Mouse (Mus musculus): Measurements from ENCODE around the gene Nos1. TPM values are rescaled to one million over a fixed set of nuclear protein-coding genes. Genes with fewer than 3 reads are reported as not detected.

The Nos1 gene
- polyA plus RNA-seq, 1 experiment from 2014 or later: 3.0 TPM

DNA sequence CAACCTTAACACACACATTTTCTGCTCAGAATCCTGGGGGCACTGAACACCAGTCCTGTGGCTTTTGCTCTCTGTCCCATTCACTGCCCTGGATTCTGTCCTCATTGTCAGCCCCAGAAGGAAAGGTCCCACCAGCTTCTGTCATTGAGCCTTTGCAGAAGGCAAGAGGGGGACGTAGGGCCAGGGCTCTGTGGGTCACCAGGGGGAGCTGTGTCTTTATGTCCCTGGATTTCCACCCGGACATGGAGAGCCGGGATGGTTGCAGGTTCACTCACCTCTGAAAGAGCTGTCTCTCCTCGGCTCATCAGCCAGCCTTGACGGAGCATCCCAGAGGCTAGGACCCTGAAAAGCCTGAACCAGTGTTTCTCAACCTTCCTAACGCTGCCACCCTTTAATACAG is 142.9 kb downstream of the Nos1 start:
- ATAC-seq (ENCODE audit: low FRiP score) (no peak), DNase-seq (ENCODE audit: low spot score) (no peak)
- H3K9ac ChIP-seq: no peak overlapping the region
- no peaks in the 10 kb centered on the region for H3K4me1 ChIP-seq (replicated peaks; ENCODE audit: control insufficient read depth, insufficient read depth, low read length)
- no peak overlapping the region for H3K27ac ChIP-seq
- H3K4me3 ChIP-seq (replicated peaks; ENCODE audit: low read length): no peak overlapping the region
- H3K27me3 ChIP-seq (ENCODE audit: control insufficient read depth, insufficient read depth, low read length): no peaks in the 10 kb centered on the region
- no peaks in the 10 kb centered on the region for H3K9me3 ChIP-seq (ENCODE audit: control insufficient read depth, low read length)
- no peak overlapping the region for H3K4me2 ChIP-seq (replicated peaks)
- WGBS: 40% methylated on average over 6 of the region's 6 CpGs
- no peaks in the 10 kb centered on the region for H3K36me3 ChIP-seq (replicated peaks; ENCODE audit: control insufficient read depth, insufficient read depth)

DNA sequence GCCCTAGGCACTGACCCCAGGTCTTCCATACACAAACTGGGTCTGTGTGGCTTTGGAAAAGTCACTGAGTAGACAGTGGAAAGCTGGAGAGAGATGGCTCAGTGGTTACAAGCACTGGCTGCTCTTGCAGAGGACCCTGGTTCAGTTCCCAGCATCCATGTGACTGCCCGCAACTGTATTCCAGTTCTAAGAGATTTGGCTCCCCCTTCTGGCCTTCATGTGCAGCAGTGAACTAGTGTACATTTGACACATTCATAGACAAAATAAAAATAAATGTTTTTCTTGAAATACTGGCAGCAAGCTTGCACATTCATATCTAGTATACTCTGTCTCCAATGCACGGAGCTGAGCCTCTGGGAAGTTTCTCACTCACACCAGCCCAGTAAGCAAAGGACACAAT is 147.7 kb downstream of the Nos1 start:
- H3K4me1 ChIP-seq (replicated peaks; ENCODE audit: control insufficient read depth, insufficient read depth, low read length): no peaks in the 10 kb centered on the region
- no peak overlapping the region for H3K9ac ChIP-seq
- H3K4me3 ChIP-seq (replicated peaks; ENCODE audit: low read length): no peak overlapping the region
- ATAC-seq (ENCODE audit: low FRiP score) (no peak), DNase-seq (ENCODE audit: low spot score) (no peak)
- H3K36me3 ChIP-seq (replicated peaks; ENCODE audit: control insufficient read depth, insufficient read depth): no peaks in the 10 kb centered on the region
- H3K27me3 ChIP-seq (ENCODE audit: control insufficient read depth, insufficient read depth, low read length): no peaks in the 10 kb centered on the region
- no peaks in the 10 kb centered on the region for H3K9me3 ChIP-seq (ENCODE audit: control insufficient read depth, low read length)
- no peak overlapping the region for H3K27ac ChIP-seq
- no peak overlapping the region for H3K4me2 ChIP-seq (replicated peaks)
- 94% methylated on average over 2 of the region's 2 CpGs for WGBS

- no peak overlapping the region for H3K4me3 ChIP-seq (replicated peaks; ENCODE audit: low read length)
- DNase-seq (ENCODE audit: low spot score): no peak
- H3K27ac ChIP-seq: no peak overlapping the region
- no peaks in the 10 kb centered on the region for H3K36me3 ChIP-seq (replicated peaks; ENCODE audit: control insufficient read depth, insufficient read depth)
- no peak for ATAC-seq (ENCODE audit: low FRiP score)
- H3K4me1 ChIP-seq (replicated peaks; ENCODE audit: control insufficient read depth, insufficient read depth, low read length): no peaks in the 10 kb centered on the region
- H3K4me2 ChIP-seq (replicated peaks): no peak overlapping the region
- H3K9me3 ChIP-seq (ENCODE audit: control insufficient read depth, low read length): no peaks in the 10 kb centered on the region
- no peak overlapping the region for H3K9ac ChIP-seq
- WGBS: 77% methylated on average over 2 of the region's 2 CpGs
- H3K27me3 ChIP-seq (ENCODE audit: control insufficient read depth, insufficient read depth, low read length): no peaks in the 10 kb centered on the region
These were observed 151.4 kb downstream of the Nos1 start for GRCm38 (mm10) chr5:117932222-117932621.

GRCm38 (mm10) chr5:117932862-117933261 is 152.0 kb downstream of the Nos1 start:
- no peaks in the 10 kb centered on the region for H3K4me1 ChIP-seq (replicated peaks; ENCODE audit: control insufficient read depth, insufficient read depth, low read length)
- no peaks in the 10 kb centered on the region for H3K9me3 ChIP-seq (ENCODE audit: control insufficient read depth, low read length)
- ATAC-seq (ENCODE audit: low FRiP score) (no peak), DNase-seq (ENCODE audit: low spot score) (peak; percentile 92)
- WGBS: 0% methylated on average over 7 of the region's 9 CpGs
- no peak overlapping the region for H3K4me2 ChIP-seq (replicated peaks)
- H3K36me3 ChIP-seq (replicated peaks; ENCODE audit: control insufficient read depth, insufficient read depth): no peaks in the 10 kb centered on the region
- H3K4me3 ChIP-seq (replicated peaks; ENCODE audit: low read length): no peak overlapping the region
- no peak overlapping the region for H3K27ac ChIP-seq
- no peaks in the 10 kb centered on the region for H3K27me3 ChIP-seq (ENCODE audit: control insufficient read depth, insufficient read depth, low read length)
- no peak overlapping the region for H3K9ac ChIP-seq

GRCm38 (mm10) chr5:117936346-117936745 is 155.5 kb downstream of the Nos1 start:
- Histone ChIP-seq H3K4me1 (replicated peaks; ENCODE audit: control insufficient read depth, insufficient read depth, low read length) (no peaks in the 10 kb centered on the region), H3K27me3 (ENCODE audit: control insufficient read depth, insufficient read depth, low read length) (no peaks in the 10 kb centered on the region), H3K4me3 (replicated peaks; ENCODE audit: low read length) (no peak overlapping the region), H3K4me2 (replicated peaks) (no peak overlapping the region), H3K36me3 (replicated peaks; ENCODE audit: control insufficient read depth, insufficient read depth) (no peaks in the 10 kb centered on the region), H3K9ac (no peak overlapping the region), H3K27ac (no peak overlapping the region), H3K9me3 (ENCODE audit: control insufficient read depth, low read length) (no peaks in the 10 kb centered on the region)
- 71% methylated on average over 16 of the region's 16 CpGs for WGBS
- ATAC-seq (ENCODE audit: low FRiP score): no peak
- no peak for DNase-seq (ENCODE audit: low spot score)

DNA sequence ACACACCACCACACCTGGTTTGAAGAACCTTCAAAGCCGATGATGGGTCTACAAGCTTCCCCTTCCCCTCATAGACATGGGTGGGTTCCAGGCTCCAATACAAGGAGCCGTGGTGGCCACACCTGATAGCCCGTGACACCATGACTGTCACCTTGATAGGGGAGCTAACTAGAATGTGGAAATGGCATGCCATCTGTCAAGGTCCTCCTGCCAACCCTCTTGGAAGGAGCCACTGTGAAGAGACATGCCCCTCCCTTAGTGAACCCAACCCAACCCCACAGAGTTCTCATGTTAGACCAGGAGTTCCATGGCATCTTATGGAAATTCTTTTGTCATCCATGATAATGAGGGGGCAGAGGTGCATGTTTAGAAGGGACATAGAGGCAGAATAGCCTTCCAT is 156.4 kb downstream of the Nos1 start:
- H3K4me2 ChIP-seq (replicated peaks): no peak overlapping the region
- no peaks in the 10 kb centered on the region for H3K9me3 ChIP-seq (ENCODE audit: control insufficient read depth, low read length)
- no peak overlapping the region for H3K4me3 ChIP-seq (replicated peaks; ENCODE audit: low read length)
- H3K9ac ChIP-seq: no peak overlapping the region
- no peaks in the 10 kb centered on the region for H3K27me3 ChIP-seq (ENCODE audit: control insufficient read depth, insufficient read depth, low read length)
- WGBS: 83% methylated on average over 3 of the region's 3 CpGs
- H3K4me1 ChIP-seq (replicated peaks; ENCODE audit: control insufficient read depth, insufficient read depth, low read length): no peaks in the 10 kb centered on the region
- DNase-seq (ENCODE audit: low spot score) (no peak), ATAC-seq (ENCODE audit: low FRiP score) (no peak)
- no peaks in the 10 kb centered on the region for H3K36me3 ChIP-seq (replicated peaks; ENCODE audit: control insufficient read depth, insufficient read depth)
- H3K27ac ChIP-seq: no peak overlapping the region

DNA sequence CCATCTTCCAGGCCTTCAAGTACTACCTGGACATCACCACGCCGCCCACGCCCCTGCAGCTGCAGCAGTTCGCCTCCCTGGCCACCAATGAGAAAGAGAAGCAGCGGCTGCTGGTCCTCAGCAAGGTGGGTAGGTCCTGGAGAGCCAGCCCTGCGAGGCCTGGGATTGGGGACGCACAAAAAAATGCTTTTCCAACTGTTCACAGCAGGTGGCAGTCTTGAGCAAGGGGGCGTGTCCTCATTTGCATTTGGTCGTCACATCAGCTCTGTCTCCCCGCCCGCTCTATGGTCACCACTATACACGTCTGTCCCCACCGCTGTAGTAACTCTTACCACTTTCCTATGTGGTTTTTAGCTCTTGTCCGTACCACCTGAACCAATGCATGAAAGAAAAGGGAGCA is 157.3 kb downstream of the Nos1 start:
- H3K4me3 ChIP-seq (replicated peaks; ENCODE audit: low read length): no peak overlapping the region
- peak; percentile 59 for DNase-seq (ENCODE audit: low spot score)

DNA sequence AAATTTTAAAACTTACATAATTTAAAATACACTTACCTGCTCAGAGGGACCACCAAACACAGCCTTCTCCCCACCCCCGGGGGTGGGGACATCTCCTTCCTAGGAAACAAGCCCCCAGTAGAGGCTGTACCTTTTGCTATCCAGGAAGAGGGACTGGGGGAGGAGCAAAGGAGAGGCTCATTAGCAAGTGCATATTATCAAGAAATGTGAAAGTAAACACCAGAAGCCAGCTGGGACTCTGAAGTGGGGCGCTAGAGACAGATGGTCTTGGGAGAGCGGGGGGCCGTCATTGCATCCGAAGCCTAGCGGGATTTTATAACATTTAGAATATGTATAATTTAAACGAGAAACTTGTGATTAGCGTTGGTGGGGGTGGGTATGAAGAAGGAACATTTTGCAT is 158.6 kb downstream of the Nos1 start:
- no peak for DNase-seq (ENCODE audit: low spot score)
- Histone ChIP-seq H3K9me3 (ENCODE audit: control insufficient read depth, low read length) (no peaks in the 10 kb centered on the region), H3K4me3 (replicated peaks; ENCODE audit: low read length) (no peak overlapping the region), H3K27ac (no peak overlapping the region), H3K4me1 (replicated peaks; ENCODE audit: control insufficient read depth, insufficient read depth, low read length) (no peaks in the 10 kb centered on the region), H3K4me2 (replicated peaks) (no peak overlapping the region), H3K9ac (no peak overlapping the region), H3K36me3 (replicated peaks; ENCODE audit: control insufficient read depth, insufficient read depth) (no peaks in the 10 kb centered on the region), H3K27me3 (ENCODE audit: control insufficient read depth, insufficient read depth, low read length) (no peaks in the 10 kb centered on the region)
- ATAC-seq (ENCODE audit: low FRiP score): no peak
- 72% methylated on average over 8 of the region's 8 CpGs for WGBS

More for the DNA sequence above, 157.3 kb downstream of the Nos1 start:
- Histone ChIP-seq H3K27me3 (ENCODE audit: control insufficient read depth, insufficient read depth, low read length) (no peaks in the 10 kb centered on the region), H3K36me3 (replicated peaks; ENCODE audit: control insufficient read depth, insufficient read depth) (no peaks in the 10 kb centered on the region), H3K4me2 (replicated peaks) (peak overlapping the region; percentile 27), H3K27ac (no peak overlapping the region), H3K4me1 (replicated peaks; ENCODE audit: control insufficient read depth, insufficient read depth, low read length) (no peaks in the 10 kb centered on the region), H3K9ac (no peak overlapping the region), H3K9me3 (ENCODE audit: control insufficient read depth, low read length) (no peaks in the 10 kb centered on the region)
- 14% methylated on average over 14 of the region's 14 CpGs for WGBS
- no peak for ATAC-seq (ENCODE audit: low FRiP score)

DNA sequence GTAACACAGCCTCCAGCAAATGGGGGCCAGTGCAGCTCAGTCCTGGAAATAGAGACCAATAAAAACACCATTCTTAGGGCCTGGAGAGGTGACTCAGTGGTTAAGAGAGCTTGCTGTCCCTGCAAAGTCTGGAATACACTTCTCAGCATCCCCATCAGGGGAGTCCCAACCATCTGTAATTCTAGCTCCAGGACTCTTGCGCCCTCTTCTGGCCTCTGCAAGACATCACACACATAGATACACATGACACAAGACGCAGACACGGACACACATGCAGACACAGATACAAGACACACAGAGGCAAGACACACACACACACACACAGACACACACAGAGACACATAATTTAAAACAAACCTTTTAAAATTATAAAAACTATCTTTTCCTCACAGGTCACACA is 160.7 kb downstream of the Nos1 start:
- 78% methylated on average over 3 of the region's 3 CpGs for WGBS
- Histone ChIP-seq H3K4me2 (replicated peaks) (no peak overlapping the region), H3K9ac (no peak overlapping the region), H3K9me3 (ENCODE audit: control insufficient read depth, low read length) (no peaks in the 10 kb centered on the region), H3K27ac (no peak overlapping the region), H3K4me1 (replicated peaks; ENCODE audit: control insufficient read depth, insufficient read depth, low read length) (no peaks in the 10 kb centered on the region), H3K36me3 (replicated peaks; ENCODE audit: control insufficient read depth, insufficient read depth) (no peaks in the 10 kb centered on the region), H3K4me3 (replicated peaks; ENCODE audit: low read length) (no peak overlapping the region), H3K27me3 (ENCODE audit: control insufficient read depth, insufficient read depth, low read length) (no peaks in the 10 kb centered on the region)
- DNase-seq (ENCODE audit: low spot score) (no peak), ATAC-seq (ENCODE audit: low FRiP score) (no peak)

DNA sequence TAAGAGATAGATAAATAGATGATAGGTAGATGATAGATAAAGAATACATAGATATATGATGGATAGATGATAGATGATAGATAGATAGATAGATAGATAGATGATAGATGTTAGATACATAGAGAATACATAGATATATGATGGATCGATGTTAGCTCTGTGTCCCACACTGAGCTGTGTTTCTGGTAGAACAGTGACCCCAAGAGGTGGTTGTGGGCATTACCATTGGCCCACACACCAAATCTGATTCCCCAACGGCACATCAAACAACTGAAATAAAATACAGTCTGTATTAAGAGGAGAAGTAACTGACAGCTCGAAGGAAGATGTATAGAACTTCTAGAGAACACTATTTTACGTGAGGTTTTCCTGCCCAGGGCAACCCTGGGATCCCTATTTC is 165.8 kb downstream of the Nos1 start:
- Histone ChIP-seq H3K36me3 (replicated peaks; ENCODE audit: control insufficient read depth, insufficient read depth) (no peaks in the 10 kb centered on the region), H3K4me2 (replicated peaks) (no peak overlapping the region), H3K4me1 (replicated peaks; ENCODE audit: control insufficient read depth, insufficient read depth, low read length) (no peaks in the 10 kb centered on the region), H3K27me3 (ENCODE audit: control insufficient read depth, insufficient read depth, low read length) (no peaks in the 10 kb centered on the region), H3K27ac (no peak overlapping the region), H3K9ac (no peak overlapping the region), H3K4me3 (replicated peaks; ENCODE audit: low read length) (no peak overlapping the region), H3K9me3 (ENCODE audit: control insufficient read depth, low read length) (no peaks in the 10 kb centered on the region)
- 28% methylated on average over 4 of the region's 4 CpGs for WGBS
- ATAC-seq (ENCODE audit: low FRiP score) (no peak), DNase-seq (ENCODE audit: low spot score) (peak; percentile 69)

Measured in hindbrain, embryonic 14.5 days (tissue).